Mouse (Mus musculus): ENCODE measurements at regions not wholly inside any gene's neighbourhood (a gene's known extent, or its start where the extent isn't known, plus 50 kb on each side); places are given as distances from the start of the nearest gene placed in this dataset.

- no peak for DNase-seq (ENCODE audit: low spot score in 2 of 2)
Observed at GRCm38 (mm10) chr5:111892956-111893355, 159.2 kb downstream of the Gm26897 start.

GRCm38 (mm10) chr5:111893905-111894311, 160.2 kb downstream of the Gm26897 start:
- DNase-seq (ENCODE audit: low spot score in 2 of 2): peak; percentile 39 to 51

- DNase-seq (ENCODE audit: low spot score in 2 of 2): no peak
Observed at GRCm38 (mm10) chr5:111897568-111897967, 163.8 kb downstream of the Gm26897 start.

- no peak for DNase-seq (ENCODE audit: low spot score in 2 of 2)
Observed at GRCm38 (mm10) chr5:111898482-111898881, 164.8 kb downstream of the Gm26897 start.

DNA sequence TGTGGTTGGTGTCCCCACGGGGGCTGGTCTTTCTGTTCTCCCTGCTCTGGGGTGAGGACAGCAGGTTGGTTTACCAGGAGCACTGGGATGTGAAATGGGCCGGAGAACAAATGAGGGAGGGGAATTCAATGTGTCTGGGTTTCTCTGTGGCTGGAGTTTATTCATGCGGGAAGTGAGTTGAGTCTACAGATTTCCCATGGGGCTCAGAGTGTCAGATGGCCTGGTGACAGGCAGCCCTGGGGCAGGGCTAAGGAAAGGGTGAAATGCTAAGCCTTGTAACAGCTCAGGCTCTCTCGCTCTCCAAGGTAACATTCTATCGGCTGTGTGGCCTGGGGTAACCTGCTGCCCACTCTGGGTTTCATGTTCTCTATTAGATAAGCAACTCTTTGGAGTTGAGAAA, 167.5 kb downstream of the Gm26897 start:
- DNase-seq (ENCODE audit: low spot score in 2 of 2): no peak

DNA sequence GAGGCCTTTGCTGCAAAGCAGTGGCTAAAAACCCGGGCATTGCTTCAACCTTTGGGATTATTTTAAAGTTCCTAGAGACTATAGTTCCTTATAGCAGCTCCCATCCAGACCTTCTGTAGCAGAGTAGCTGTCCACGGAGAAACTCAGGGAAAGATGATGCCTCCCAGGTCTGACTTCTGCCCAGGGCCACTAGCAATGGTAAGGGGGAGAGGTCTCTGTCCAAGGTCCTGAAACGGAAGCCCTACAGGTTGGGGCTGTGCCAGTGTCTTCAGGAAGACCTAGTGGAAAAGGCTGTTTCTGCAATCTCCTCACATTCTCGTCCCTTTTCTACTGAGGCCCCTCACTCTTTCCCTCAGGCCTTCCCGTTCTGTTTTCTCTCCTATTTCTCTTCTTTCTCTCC, 168.0 kb downstream of the Gm26897 start:
- DNase-seq (ENCODE audit: low spot score in 2 of 2): no peak

- DNase-seq (ENCODE audit: low spot score in 2 of 2): no peak
Observed at GRCm38 (mm10) chr5:111908085-111908484, 174.4 kb downstream of the Gm26897 start.

GRCm38 (mm10) chr5:111910514-111910913, 176.8 kb downstream of the Gm26897 start:
- no peak for DNase-seq (ENCODE audit: low spot score in 2 of 2)

DNA sequence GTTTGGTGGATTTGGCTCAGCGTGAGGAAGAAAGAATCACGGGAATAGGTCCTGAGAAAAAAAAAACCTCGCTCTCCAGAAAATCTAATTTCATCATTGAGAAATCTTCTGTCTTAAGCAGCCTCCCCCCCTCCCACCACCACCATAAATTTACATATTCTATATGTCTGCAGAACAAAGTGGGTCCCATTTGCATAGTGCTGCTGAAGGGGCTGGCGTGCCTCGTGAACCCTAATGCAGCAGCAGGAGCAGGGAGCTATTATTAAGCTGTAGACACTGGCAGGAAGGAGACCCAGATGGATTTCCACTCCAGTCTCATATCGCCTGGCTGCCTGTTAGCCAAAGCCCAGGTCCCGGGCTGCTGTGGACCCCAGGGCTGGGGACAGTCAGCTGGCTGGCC, 179.6 kb downstream of the Gm26897 start:
- DNase-seq (ENCODE audit: low spot score in 2 of 2): no peak

DNA sequence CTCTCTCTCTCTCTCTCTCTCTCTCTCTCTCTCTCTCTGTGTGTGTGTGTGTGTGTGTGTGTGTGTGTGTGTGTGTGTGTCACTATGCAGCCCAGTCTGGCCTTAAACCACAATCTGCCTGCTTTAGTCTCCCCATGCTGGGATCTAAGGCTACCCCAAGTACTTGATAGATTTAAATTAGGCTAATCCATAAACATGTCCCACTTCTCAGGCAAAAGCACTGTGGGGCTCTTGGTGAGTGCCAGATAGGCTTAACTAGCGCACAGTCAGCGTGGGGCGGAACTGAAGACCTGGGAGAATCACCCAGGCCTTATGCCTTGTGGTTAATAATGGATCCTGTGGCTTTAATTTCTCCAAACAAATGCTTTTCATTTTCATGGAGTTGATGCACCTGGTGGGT, 180.6 kb downstream of the Gm26897 start:
- DNase-seq (ENCODE audit: low spot score in 2 of 2): no peak

DNA sequence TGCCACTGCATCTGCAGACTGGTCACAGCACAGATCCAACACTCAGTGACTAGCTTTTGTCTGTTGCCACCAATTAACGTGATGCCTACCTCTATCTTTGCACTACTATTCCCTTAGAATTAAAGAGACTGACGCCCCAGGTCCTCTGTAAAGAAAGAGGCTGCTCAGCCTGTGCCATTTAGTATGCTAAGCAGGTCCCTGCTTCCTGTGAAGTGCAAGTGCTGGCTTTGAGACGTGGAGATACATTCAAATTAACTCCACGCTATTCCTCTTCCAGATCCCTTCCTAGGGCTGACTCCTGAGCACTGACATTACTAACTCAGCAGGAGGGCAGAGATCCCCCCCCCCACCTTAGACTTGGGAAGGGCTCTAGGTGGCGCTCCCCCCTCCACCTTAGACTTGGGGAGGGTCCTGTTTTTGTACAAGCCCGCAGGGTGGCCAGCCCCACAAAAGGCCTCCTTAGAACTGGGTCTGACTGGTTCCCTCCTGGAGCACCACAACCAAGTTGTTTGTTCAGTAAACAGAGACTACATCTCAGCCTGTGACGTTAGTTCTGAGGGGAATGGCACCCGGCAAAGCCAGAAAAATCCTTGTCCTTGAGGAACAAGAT, 184.0 kb downstream of the Gm26897 start:
- DNase-seq (ENCODE audit: low spot score in 2 of 2): no peak

DNA sequence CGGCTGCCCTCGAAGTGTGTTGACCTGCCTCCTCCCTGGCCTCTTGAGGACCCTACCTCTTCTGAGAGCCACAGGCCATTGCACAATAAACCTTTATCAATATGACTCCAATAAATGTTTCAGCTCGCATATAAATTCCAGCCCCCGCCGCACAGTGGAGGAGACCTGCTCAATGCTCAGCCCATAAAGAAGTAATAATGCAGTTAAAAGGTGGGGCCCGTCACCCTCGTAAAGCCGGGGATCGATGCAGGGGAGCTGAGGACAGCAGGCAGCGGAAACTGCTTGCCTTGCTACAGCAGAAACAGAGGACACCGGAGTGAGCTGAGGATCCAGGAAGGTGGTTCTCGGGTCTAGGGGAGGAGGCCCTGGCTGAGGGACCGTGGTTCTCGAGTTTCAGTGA, 185.2 kb downstream of the Gm26897 start:
- no peak for DNase-seq (ENCODE audit: low spot score in 2 of 2)

DNA sequence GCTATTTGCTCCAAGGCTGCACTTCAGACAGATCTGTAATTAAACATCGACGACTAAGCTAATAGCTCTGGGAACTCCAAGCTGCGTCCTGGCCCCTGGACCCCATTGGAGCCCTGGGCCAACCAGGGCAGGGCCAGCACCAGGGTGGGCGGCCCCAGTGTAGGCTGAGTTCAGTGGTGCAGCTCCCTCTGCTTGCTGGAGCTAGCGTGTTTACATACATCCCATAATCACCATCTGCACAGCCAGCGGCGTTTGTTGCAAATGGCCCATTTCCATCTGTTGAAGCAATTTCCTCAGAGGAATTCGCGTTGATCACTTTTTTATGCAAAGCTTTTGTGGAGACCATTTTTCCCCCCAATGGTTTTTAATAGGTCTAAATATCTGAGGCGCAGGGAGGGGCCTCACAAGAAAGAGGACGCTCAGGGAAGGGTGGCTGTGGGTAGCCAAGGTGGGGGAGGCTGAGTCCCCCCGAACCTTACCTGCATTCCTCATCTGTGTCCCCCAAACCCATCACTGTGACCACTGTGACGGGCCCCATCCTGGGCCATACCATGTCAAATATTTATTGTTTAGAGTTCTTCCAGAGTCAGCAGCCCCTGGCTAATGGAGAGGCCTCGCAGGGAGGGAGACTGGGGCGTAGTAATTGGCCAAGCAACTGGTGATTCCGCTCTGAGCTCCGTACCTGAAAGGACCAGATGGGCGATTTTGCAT, 189.4 kb downstream of the Gm26897 start:
- peak in 1 of 2 experiments; percentile 18 for DNase-seq (ENCODE audit: low spot score in 2 of 2)

- DNase-seq (ENCODE audit: low spot score in 2 of 2): no peak
Observed at GRCm38 (mm10) chr5:111925757-111926156, 192.0 kb downstream of the Gm26897 start.

- DNase-seq (ENCODE audit: low spot score in 2 of 2): no peak
Observed at GRCm38 (mm10) chr5:111929180-111929990, 195.7 kb downstream of the Gm26897 start.

- DNase-seq (ENCODE audit: low spot score in 2 of 2): no peak
Observed at GRCm38 (mm10) chr5:111929991-111930339, 196.2 kb downstream of the Gm26897 start.

DNA sequence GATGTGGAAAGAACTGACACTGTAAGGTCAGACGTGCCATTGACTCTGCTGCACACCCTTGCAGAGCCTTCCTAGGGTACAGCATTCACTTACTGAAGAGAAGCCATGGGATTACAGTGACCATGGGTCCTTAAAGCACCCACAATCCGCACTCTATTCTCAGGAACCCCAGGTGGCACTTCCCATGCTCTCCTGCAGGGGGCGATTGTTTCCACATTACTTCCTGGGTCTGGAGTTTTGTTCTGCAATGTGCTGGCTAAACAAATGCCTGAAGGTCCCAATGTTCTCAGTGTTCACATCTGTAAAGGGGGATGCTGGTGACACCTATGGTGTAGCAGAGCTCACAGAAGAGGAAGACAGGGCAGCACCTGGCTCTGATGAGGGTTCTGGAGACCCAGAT, 198.0 kb downstream of the Gm26897 start:
- DNase-seq (ENCODE audit: low spot score in 2 of 2): peak in 1 of 2 experiments; percentile 30

- DNase-seq (ENCODE audit: low spot score in 2 of 2): no peak
Observed at GRCm38 (mm10) chr5:111935381-111936134, 201.8 kb downstream of the Gm26897 start.

- no peak for DNase-seq (ENCODE audit: low spot score in 2 of 2)
Observed at GRCm38 (mm10) chr5:111941831-111942230, 208.1 kb downstream of the Gm26897 start.

- DNase-seq (ENCODE audit: low spot score in 2 of 2): no peak
Observed at GRCm38 (mm10) chr5:111942792-111943191, 209.1 kb downstream of the Gm26897 start.

- DNase-seq (ENCODE audit: low spot score in 2 of 2): no peak
Observed at GRCm38 (mm10) chr5:111943337-111944162, 209.8 kb downstream of the Gm26897 start.
